19 mouse cellular contexts compared by ENCODE assay signal in the genomic region with DNA sequence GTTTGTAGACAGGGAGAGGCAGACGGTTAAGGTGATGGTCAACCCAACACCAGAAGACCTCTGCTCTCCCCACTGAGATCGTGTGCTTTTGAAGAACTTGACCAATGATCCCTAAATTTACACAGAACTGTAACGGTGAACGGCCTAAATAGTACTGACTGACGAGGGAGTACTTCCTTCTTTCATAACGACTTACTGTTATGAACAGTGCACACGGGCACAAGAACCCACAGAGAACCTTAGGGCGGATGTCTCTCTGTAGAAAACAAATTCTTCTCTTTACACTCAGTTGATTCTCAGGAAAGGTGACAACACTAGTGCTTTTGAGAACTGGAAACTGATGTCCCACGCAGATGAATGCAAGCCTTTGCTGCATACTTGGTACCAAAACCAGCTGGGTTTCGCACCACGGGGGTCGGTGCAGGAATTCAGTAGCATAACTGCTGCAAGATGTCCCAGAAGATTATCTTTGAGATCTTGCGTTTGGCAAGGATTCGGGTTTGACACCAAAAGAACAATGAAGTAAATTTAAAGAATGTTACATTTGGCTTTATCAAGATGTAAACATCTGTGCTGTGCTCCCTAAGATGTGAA.
DNase-seq lines count a peak whose midpoint lies in the region; ATAC-seq and TF ChIP-seq lines count a peak whose summit lies in the region.
"Had no signal": no experiment of that assay in that cellular context is flagged by ENCODE, and none has a peak within 500 bp of the region (broad histone marks: within the 10 kb centered on the region; RNA-seq: fewer than 3 reads in every experiment).

No protein-coding gene starts in this region.

- ATAC-seq in liver, postnatal 0 days: peak; percentile 15; the same call in 1 of the 2 replicates
- no peak for ATAC-seq in liver, embryonic 12.5 days
- ATAC-seq in CD4-positive, CD25-positive, alpha-beta regulatory T cell, adult 4 months: peak; percentile 24
- ATAC-seq in intestine, postnatal 0 days: no peak
- ATAC-seq: forebrain, embryonic 13.5 days had no signal

- H3K9me3 ChIP-seq in liver, postnatal 0 days (ENCODE audit: low read length): no peaks in the 10 kb centered on the region
- no peaks in the 10 kb centered on the region for H3K9me3 ChIP-seq in liver, embryonic 12.5 days (replicated peaks)
- H3K9me3 ChIP-seq in intestine, postnatal 0 days (ENCODE audit: control insufficient read depth): no peaks in the 10 kb centered on the region
- H3K9me3 ChIP-seq in forebrain, embryonic 10.5 days: no peaks in the 10 kb centered on the region
- H3K9me3 ChIP-seq: forebrain, embryonic 13.5 days; G1E; heart, embryonic 15.5 days; hindbrain, embryonic 10.5 days; midbrain, embryonic 10.5 days had no signal

- H3K4me3 ChIP-seq in liver, postnatal 0 days (ENCODE audit: low read depth, low read length): no peak overlapping the region
- H3K4me3 ChIP-seq in liver, embryonic 12.5 days: no peak overlapping the region
- no peak overlapping the region for H3K4me3 ChIP-seq in intestine, postnatal 0 days (ENCODE audit: low read depth, low read length)
- H3K4me3 ChIP-seq in forebrain, embryonic 10.5 days: no peak overlapping the region
- H3K4me3 ChIP-seq: forebrain, embryonic 13.5 days; heart, embryonic 15.5 days; hindbrain, embryonic 10.5 days; midbrain, embryonic 10.5 days had no signal

- H3K27me3 ChIP-seq in liver, postnatal 0 days (ENCODE audit: insufficient read depth, low read length): no peaks in the 10 kb centered on the region
- no peaks in the 10 kb centered on the region for H3K27me3 ChIP-seq in liver, embryonic 12.5 days (replicated peaks)
- H3K27me3 ChIP-seq in splenic B cell, adult 2 months (ENCODE audit: control insufficient read depth, insufficient read depth, low read length, poor library complexity, severe bottlenecking): no peaks in the 10 kb centered on the region
- no peaks in the 10 kb centered on the region for H3K27me3 ChIP-seq in intestine, postnatal 0 days (replicated peaks; ENCODE audit: control insufficient read depth, insufficient read depth, low read length)
- H3K27me3 ChIP-seq in forebrain, embryonic 10.5 days (ENCODE audit: poor library complexity, severe bottlenecking): no peaks in the 10 kb centered on the region
- H3K27me3 ChIP-seq: forebrain, embryonic 13.5 days; heart, embryonic 15.5 days had no signal

- H3K36me3 ChIP-seq in liver, postnatal 0 days (replicated peaks; ENCODE audit: insufficient read depth, low read length): no peaks in the 10 kb centered on the region
- no peaks in the 10 kb centered on the region for H3K36me3 ChIP-seq in liver, embryonic 12.5 days
- H3K36me3 ChIP-seq in splenic B cell, adult 2 months (ENCODE audit: control insufficient read depth, insufficient read depth, low read length, poor library complexity, severe bottlenecking): no peaks in the 10 kb centered on the region
- no peaks in the 10 kb centered on the region for H3K36me3 ChIP-seq in intestine, postnatal 0 days (ENCODE audit: control insufficient read depth, insufficient read depth)
- H3K36me3 ChIP-seq in forebrain, embryonic 10.5 days (replicated peaks): no peaks in the 10 kb centered on the region
- H3K36me3 ChIP-seq: G1E; heart, embryonic 15.5 days; hindbrain, embryonic 10.5 days; midbrain, embryonic 10.5 days had no signal

- H3K27ac ChIP-seq in liver, postnatal 0 days (ENCODE audit: low read depth): peak overlapping the region; percentile 46
- no peak overlapping the region for H3K27ac ChIP-seq in liver, embryonic 12.5 days
- no peak overlapping the region for H3K27ac ChIP-seq in intestine, postnatal 0 days (ENCODE audit: low read depth, low read length)
- H3K27ac ChIP-seq in forebrain, embryonic 10.5 days: no peak overlapping the region
- H3K27ac ChIP-seq: forebrain, embryonic 13.5 days; heart, embryonic 15.5 days; hindbrain, embryonic 10.5 days; midbrain, embryonic 10.5 days had no signal

- WGBS in liver, postnatal 0 days (ENCODE audit: insufficient replicate concordance): 39% methylated on average over 14 of the region's 14 CpGs
- 50% methylated on average over 14 of the region's 14 CpGs for WGBS in liver, embryonic 12.5 days (ENCODE audit: insufficient replicate concordance)
- WGBS in intestine, postnatal 0 days: 69% methylated on average over 14 of the region's 14 CpGs
- 86% methylated on average over 14 of the region's 14 CpGs for WGBS in forebrain, embryonic 10.5 days

- DNase-seq in liver, postnatal 0 days: no peak
- DNase-seq in induced T-regulatory cell, adult 2 months (ENCODE audit: low read depth): peak; percentile 34
- DNase-seq in splenic B cell, adult 2 months (ENCODE audit: low read depth, low spot score): peak; percentile 66
- DNase-seq in forebrain, embryonic 10.5 days (ENCODE audit: extremely low spot score, low spot score): no peak
- DNase-seq: cerebellum, adult 2 months; gastrocnemius, postnatal 14 days; kidney, adult 11 months; kidney, postnatal 10 days; lung, adult 2 months; lung, postnatal 36 days; thymus, adult 2 months had no signal

- no peak for TF ChIP-seq EP300 in liver, postnatal 0 days (IDR thresholded peaks at IDR 0.05; ENCODE audit: low read depth)

- no peaks in the 10 kb centered on the region for H3K4me1 ChIP-seq in liver, postnatal 0 days (ENCODE audit: insufficient read depth)
- no peaks in the 10 kb centered on the region for H3K4me1 ChIP-seq in liver, embryonic 12.5 days
- H3K4me1 ChIP-seq in intestine, postnatal 0 days (replicated peaks; ENCODE audit: control insufficient read depth, insufficient read depth, low read length): no peaks in the 10 kb centered on the region
- H3K4me1 ChIP-seq in forebrain, embryonic 10.5 days: peaks cover 4% of the 10 kb centered on the region
- H3K4me1 ChIP-seq: heart, embryonic 15.5 days had no signal

- TF ChIP-seq CTCF in liver, postnatal 0 days (IDR thresholded peaks at IDR 0.05; ENCODE audit: low read depth): no peak
- no peak for TF ChIP-seq CTCF in intestine, postnatal 0 days (IDR thresholded peaks at IDR 0.05; ENCODE audit: low read depth)

- no peak overlapping the region for H3K9ac ChIP-seq in liver, postnatal 0 days (replicated peaks)
- H3K9ac ChIP-seq in liver, embryonic 12.5 days: no peak overlapping the region
- no peak overlapping the region for H3K9ac ChIP-seq in intestine, postnatal 0 days (ENCODE audit: low read depth, low read length)
- H3K9ac ChIP-seq: forebrain, embryonic 13.5 days; heart, embryonic 15.5 days had no signal

- no peak overlapping the region for H3K4me2 ChIP-seq in liver, postnatal 0 days (ENCODE audit: low read depth, low read length)
- H3K4me2 ChIP-seq in liver, embryonic 12.5 days: no peak overlapping the region
- no peak overlapping the region for H3K4me2 ChIP-seq in intestine, postnatal 0 days (replicated peaks; ENCODE audit: low read depth)
- H3K4me2 ChIP-seq: forebrain, embryonic 13.5 days; heart, embryonic 15.5 days had no signal

Comparison
In these comparisons a context has a peak if more than half of its experiments do, and no peak if none do; other contexts are left out.
1. ATAC-seq: peak in liver, postnatal 0 days (single experiment) and CD4-positive, CD25-positive, alpha-beta regulatory T cell, adult 4 months (single experiment); none in liver, embryonic 12.5 days (single experiment) and intestine, postnatal 0 days (single experiment).
2. DNase-seq: peak in induced T-regulatory cell, adult 2 months (single experiment) and splenic B cell, adult 2 months (single experiment); none in liver, postnatal 0 days (single experiment) and forebrain, embryonic 10.5 days (single experiment).